Mouse (Mus musculus) layer of hippocampus, postnatal 14 days (tissue): ENCODE measurements at regions not wholly inside any gene's neighbourhood (a gene's known extent, or its start where the extent isn't known, plus 50 kb on each side); places are given as distances from the start of the nearest gene placed in this dataset.

ENCODE experiments used
- DNase-seq, 2 experiments: peaks; one replicate each; pipeline ENCODE4 v3.0.0; 2021 to 2022; ENCODE audit warnings: low spot score in 2 of 2, mixed read lengths in 1 of 2

DNA sequence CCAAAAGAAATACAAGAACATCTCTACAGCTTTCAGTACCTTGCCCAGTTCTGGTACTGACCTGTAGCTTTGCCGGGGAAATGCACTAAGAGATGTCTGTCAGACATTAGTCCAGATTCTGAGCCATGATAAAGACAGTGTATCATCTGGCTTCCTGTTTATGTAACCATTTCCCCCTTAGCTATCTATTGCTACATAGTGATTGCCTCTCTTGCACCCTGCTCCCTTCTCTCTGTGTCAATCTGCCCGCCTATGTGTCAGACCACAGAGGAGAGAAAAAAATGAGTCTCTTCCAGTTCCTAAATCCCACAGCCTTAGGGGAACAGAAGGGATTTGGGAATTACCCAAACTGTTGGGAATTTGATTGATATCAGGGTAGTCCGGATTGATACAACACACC lies 52.2 kb upstream of the Pthlh start:
- no peak for DNase-seq

- DNase-seq = no peak
These were observed 51.2 kb upstream of the Pthlh start for GRCm38 (mm10) chr6:147315207-147315606.
